Mouse (Mus musculus) adrenal gland, postnatal 25 days (tissue): ENCODE results near the gene Bckdk. TPM values are rescaled to one million over a fixed set of nuclear protein-coding genes. Genes with fewer than 3 reads are reported as not detected.
A peak's percentile ranks its signal among the peaks of the same experiment; 100 is the strongest.
"Not testable (repeated sequence)": the region's sequence is repeated elsewhere in the genome, so short reads cannot be mapped to it uniquely, and the experiment has no call there.

Source experiments
- DNase-seq: peaks from one replicate; pipeline ENCODE4 v3.0.0; 2021; ENCODE audit warnings: mixed read lengths
- long read RNA-seq: library from polyadenylated mRNA; stranded (forward); transcript quantifications from one replicate; pipeline ENCODE4 v2.0.0, GENCODE M21; 2021
- total RNA-seq: library from RNA; stranded (reverse); gene quantifications from 2 replicates; pipeline ENCODE4 v1.2.3, GENCODE M21; 2021

Gene Bckdk
- 119 and 123 TPM in 2 replicates for total RNA-seq
- long read RNA-seq, transcript Bckdk-201 (12 exons, 3,405 nt) = major isoform, 100 of 129 reads
- long read RNA-seq, partial matches to known transcripts = 16 of 129 reads
- long read RNA-seq, other reads (novel, unspliced or antisense) = 13 of 129 reads

DNA sequence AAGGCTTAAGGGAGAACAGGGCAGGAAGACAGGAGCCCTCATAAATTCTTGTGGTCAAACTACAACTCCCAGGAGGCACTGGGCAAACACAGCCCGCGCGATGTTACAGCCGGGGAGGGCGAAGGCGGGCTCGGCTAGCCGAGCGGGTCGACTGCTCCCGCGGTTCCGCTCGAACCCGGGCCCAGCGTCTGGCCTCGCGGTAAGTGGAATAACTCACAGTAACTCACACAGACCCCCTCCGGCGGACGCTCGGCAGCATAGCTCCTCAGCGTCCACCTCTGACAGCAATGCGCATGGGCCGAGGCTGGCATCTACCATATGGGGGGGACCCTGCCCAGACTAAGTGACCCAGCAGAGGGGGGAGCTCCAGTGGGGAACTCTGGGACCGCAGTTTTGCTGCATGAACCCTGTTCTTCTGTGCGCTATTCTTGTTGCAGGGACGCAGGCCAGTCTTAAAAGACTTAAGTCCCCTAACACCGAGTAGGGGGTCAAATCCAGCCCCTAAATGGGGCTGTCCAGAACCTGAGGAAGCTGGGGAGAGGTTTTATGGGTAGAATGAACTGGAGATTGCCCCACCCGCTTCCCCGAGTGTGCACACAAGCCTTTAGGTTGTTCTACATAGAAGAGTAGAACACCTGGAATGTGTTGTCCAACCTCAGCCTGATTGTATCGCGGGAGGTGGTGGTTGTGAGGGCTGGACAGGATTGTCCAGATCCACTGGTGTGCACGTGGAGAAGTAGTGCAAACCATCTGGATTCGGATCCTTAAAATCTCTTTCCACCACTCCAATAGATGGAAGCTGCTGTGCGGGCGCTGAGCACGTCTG lies at the start of gene Bckdk:
Gene Bckdk, plus strand, starts transcription at position 112 of the 826 bp plus-strand sequence.
- DNase-seq = peak; percentile 79

DNA sequence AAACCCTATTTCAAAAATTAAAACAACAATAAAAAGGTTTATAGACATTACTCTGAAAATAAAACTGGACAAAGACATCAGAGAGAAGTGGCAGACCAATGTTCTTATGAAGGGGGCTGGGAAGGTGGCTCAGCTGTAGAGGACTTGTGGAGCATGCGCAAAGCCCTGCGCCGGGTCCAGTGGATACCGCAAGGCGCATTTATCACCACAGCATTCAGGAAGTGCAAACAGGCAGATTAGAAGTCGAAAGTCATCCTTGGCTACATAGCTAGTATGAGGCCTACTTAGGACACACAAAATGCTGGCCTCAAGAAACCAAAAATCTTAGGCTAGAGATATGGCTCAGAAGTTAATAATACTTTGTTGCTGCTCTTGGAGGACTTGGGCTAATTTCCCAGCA lies 45.6 kb upstream of the Bckdk start:
- DNase-seq = no peak

DNA sequence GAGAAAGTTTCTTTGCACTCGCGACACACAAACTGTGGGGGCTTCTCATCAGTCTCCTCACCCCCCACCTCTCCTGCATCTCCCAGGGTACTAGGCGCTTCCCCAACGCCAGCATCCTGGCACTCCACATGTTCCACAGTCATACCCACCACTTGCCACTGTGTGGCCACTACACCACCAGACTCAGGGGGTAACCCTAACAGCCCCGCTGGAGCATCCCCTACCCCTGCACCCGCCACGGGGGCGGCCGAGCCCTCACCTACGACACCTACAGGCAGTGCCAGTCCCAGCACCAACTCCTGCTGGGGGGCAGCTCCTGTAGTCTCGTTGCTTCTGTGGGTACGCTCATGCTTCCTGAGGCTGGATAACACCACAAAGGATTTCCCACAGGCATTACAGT lies 37.4 kb upstream of the Bckdk start:
- no peak for DNase-seq

DNA sequence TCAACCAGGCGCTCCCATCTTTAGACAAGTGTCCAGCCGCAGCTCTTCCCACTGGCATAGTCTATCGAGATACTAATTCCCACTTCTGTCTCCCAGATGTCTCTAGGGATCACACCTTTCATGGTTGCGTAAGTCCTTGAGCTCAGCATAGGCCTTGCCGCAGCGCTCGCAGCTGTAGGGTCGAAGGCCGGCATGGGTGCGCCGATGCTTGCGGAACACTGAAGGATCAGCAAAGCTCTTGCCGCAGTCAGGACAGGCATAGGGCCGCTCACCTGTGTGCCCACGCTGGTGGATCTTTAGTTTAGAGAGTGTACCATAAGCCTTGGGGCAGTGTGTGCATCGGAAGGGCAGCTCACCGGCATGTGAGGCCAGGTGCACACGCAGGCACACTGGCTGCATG lies 36.2 kb upstream of the Bckdk start:
- DNase-seq = no peak

DNA sequence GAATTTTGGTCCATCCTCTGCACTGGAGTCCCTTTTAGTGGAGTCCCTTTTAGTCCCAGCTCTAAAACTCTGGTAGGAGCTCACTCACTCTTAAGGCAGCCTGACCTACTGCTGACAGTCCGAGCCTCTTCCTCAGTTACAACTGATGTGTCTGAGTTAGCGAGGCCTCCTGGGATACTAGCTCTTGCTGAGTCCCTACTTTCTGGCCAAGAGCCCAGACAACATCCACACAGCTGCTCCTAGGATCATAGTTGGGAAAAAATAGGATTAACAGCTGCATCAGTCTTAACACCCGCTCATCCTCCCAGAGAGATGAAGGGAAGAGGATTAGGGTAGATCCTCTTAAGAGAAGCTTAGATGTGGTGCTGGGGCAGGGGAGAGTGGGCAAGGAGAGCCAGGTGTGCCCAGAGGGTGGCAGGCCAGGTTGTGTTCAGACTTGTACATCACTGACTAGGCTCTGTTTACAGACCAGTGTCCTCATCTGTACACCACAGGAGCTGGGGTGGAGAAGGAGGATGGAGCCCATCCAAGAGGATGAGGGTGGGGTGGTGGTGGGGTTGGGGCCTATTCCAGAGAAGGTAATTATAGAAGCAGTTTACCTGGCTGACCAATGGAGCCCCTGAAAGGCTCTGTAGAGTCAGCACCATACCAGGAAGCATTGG lies 34.6 kb upstream of the Bckdk start:
- DNase-seq = no peak

DNA sequence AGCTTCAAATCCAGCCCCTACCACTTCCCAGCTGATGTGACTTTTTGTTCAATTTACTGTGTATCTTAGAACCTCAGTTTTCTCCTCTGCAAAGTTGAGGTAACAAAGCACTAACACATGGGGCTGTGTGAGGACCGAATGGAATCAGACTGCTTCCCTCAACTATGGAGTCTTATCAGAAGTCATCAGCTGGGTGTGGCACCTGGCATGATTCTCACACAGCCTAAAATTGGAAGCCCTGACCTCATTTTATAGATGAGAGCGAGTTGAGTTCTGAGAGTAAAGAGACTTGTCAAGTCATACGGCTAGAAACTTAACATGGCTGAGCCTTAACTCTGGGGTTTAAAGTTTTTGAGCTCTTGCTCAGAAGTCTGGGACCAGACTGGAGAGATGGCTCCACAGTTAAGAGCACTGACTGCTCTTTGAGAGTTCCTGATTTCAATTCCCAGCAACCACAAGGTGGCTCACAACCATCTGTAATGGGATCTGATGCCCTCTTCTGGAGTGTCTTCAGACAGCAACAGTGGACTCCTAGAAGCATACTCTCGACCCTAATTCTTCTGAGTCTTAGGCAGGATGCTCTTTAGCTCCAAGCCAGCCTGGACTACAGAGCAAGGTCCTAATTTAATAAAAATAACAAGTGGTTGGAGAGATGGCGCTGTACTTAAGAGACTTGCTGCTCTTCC lies 33.6 kb upstream of the Bckdk start:
- DNase-seq = no peak

DNA sequence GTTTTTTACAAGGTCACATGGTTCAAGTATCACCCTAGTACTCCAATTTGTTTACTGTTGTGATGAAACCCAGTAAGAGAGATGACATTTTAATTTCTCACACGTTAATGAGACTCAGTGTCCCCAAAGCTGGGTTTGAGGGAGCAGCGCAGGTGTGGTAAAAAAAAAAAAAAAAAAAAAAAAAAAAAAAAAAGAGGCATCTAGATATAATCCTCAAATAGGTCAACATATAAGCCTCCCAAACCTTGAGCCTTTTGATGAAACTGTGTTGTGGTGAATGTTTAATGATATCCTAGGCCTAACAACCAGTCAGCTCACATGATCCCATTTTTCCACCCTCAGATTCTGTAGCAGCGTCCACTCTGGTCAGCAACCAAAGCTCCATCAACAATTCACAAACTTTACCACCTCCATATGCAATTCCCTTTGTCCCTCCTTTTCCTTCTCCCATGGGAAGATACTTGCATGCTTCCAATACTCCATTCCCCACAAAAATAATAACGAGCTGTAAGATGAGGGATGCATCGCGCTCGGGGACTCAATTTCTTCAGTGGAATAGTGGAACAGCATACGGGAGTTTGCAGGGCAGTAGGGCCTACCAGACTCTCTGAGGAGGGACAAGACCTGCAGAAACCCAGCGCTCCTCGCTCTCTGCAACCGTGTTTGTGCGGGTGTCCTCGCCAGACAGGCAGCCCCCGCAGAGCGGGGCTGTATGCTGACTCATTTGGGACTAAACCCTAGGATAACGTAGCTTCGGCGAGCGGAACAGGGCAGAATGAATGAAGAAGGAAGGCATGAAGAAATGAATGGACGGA lies 28.9 kb upstream of the Bckdk start:
- no peak for DNase-seq

DNA sequence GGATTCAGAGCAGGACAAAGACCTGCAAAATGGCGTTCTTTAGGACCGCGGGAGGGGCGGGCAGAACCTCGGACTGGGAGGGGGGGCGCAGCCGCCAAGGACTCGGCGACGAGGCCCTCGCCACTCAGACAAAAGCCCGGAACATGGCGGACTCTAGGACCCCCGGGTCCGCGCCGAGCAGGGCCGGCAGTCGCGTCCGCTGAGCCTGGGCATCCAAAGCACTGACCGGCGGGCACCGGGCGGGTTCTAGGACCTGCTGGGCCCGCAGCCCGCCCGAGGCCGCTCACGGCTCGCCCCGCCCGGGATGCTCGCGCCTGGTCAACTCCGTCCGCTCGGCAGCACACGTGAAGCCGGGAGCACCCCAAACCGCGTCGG lies 28.3 kb upstream of the Bckdk start:
- peak; percentile 88 for DNase-seq

DNA sequence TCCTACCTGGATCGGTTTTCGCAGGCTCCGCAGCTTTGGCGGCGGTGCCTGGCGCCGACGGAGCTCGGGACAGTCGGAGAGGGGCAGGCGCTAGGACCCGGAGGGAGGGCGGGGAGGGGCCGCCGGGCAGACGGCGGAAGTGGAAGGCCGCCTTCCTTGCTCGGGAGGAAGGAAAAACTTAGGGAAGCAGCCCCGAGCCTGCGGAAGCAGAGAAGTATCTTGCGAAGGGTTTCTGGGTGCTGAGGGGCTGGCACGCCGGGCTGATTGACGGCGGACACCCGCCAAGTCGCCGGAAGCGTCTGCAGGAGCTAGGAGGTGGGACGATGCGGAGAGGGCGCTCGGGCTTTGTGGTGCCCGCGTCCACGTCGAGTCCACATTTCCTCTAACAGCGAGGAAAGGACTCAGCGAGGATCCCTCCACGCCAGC lies 27.8 kb upstream of the Bckdk start, which contains the start of gene Zfp646:
Gene Zfp646, plus strand, starts transcription at position 181 of the 426 bp plus-strand sequence.
- peak; percentile 76 for DNase-seq

DNA sequence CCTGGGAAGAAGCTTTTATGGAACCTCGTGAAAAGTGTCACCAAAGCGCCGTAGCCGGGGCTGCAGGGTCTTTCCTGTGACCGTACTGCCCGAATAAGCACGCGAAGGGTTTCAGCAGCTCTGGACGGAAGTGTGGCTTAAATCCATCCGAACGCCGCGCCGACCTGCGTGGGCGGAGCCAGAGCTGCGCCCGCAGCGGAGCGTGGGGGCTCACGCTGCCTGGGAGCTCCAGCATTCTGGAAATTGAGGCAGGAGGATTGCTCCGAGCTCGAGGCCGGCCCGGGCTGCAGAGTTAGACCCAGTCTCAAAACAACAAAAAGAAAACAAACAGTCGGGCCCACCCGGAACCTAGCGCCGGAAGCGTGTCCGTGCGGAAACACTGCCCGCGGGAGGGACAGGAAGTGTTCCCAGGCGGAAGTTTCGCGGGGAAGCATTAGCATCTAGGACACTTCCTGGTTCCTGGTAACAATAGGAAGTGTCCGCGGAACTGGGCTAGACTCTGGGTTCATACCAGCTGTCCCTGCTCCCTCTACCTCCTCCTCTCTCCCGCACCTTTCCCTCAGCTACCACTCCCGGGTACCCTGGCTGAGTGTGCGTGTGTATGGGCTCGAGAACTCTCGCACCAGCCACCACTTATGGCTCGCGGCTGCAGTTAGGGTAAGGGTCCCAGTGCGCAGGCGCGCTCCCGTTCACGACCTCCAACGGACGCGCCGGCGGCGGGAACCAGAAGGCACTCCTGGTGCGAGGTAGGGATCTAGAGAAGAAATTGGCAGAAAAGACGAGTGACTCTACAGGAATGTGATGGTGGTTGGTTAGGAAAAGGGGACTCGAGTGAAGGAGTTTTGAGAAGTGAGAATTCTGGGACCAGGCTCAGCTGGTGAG lies 27.2 kb upstream of the Bckdk start, which contains the start of gene Zfp668:
Gene Zfp668, minus strand, starts transcription at position 362 of the 882 bp plus-strand sequence.
- peak; percentile 83 for DNase-seq

DNA sequence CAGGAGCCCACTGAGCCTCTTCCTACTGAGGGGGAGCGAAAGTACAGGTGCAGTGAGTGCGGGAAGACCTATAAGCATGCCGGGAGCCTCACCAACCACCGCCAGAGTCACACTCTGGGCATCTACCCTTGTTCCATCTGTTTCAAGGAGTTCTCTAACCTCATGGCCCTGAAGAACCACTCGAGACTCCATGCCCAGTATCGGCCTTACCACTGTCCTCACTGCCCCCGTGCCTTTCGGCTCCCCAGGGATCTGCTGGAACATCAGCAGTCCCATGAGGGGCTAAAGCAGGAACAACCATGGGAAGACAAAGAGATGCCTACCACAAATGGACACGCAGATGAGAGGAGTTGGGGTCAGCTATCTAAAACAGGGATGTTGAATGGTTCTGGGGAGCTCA lies 24.6 kb upstream of the Bckdk start:
- DNase-seq = no peak

DNA sequence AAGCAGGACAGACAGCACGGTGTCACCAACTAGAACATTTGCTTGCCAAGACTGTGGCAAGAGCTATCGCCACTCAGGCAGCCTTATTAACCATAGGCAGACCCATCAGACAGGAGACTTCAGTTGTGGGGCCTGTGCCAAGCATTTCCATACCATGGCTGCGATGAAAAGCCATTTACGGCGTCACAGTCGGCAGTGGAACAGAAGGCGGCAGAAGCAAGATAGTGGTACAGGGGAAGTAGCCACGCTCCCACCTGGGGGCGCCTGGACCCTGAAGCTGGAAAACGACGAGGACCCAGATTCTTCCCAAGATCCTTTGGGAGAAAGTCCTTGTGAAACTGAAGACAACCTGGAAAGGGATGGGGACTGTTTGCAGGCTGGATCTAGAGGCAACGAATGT lies 23.5 kb upstream of the Bckdk start:
- no peak for DNase-seq

DNA sequence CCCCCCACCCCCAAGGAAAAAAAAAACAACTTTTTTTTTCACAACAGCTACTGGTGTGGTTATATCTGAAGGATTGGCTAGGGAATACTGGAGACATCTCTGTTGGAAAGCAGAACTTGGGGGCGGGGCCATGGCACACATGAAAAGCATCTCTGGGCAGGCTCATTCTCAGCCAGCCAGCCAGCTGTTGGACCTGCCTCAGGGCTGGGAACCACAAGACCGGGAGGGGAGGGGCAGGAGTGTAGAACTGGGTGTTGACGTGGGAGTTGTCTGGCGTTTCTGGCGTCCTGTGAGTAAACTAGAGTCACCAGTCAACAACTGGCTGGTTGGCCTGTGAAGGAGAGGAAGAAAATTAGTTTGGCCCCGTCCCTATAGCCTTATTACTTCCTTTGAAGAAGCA lies 17.9 kb upstream of the Bckdk start:
- no peak for DNase-seq

DNA sequence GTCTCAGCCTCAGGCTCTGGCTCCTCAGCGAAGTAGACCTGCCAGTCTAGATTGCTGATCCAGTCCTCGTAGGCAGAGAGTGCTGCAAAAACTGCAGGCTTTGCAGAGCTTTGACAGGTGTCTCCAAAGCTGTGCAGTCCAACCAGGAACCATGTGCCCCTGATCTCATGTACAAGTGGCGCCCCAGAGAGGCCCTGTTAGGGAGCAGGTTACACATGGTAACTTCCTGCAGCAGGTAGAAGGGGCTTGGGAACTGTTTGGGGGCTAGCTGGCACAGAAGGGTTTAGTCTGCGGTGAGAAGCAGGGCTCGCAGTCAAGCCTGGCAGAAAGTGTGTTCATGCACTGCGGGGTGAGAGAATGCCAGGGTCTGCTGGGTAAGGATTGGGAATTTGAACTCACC lies 17.3 kb upstream of the Bckdk start:
- no peak for DNase-seq

DNA sequence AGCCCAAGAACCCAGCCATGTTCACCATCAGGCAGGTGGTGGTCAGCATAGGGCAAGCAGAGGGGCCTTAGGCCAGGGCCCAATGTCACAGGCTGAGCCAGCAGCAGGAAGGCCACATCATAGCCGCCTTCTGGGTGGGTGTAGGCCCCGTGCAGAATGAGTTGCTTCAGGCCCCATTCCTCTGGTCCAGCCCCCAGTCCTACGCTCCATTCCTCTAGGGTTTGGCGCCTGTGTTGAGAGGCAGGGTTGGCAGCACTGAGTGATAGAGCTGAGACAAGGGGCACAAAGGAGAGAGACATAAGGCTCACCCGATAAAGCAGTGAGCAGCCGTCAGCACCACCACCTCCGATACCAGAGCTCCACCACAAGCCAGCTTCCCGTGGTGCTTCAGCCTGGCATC lies 16.7 kb upstream of the Bckdk start:
- DNase-seq = no peak

DNA sequence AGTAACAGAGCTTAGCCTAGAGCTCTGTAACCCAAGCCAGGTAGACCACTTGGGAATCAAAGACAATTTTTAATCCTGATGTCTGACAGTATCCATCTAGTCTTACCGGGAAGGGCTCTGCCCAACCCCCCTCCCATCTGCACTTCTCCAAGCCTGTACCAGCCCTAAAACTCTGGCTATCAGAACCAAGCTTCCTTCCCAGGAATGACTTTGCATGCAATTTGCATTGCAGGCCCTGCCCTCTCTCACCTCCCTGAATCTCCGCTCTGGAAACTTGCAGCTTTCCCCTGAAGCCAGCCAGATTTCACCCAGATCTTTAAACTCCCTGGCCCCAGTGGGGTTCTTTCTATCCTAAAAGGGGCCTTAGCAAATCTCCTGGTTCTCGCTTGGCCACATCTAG lies 16.1 kb upstream of the Bckdk start:
- no peak for DNase-seq

DNA sequence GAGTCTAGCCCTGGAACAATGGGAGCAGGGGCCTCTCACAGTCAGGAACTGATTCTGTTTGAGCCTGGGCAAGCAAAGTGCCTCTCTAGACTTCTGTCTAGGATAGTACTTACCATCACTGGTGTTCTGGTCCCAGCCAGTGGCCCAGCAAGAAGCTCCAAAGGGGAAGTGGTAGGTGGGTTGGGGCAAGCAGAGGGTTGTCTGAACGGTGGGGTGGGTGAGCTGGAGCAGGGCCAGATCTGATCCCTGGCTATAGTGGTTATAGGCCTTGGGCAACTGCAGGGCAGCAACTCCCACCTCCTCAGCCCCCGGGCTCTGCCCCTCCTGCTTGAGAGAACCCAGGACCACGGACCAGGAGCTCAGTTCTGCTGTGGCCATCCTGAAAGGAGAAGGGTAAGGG lies 15.1 kb upstream of the Bckdk start:
- no peak for DNase-seq

DNA sequence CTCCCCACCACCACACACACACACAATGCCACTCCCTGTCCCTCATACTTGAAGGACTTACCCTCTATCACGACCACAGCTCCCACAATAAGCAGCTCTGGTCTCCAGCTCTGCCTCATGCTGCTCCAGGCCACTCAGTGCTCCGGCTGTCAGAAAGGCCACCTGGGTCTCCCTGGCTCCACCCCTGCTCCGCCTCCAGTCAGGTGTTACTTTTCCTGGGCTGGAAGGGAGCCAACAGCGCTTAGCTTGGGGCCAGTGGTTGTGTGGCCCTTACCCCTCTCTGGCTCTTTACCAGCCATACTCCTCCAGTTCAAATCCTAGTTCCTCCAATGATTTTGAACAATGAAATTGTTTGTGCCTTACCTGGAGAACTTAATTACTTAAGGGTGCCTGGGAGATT lies 13.1 kb upstream of the Bckdk start, which contains the start of gene Prss53:
Gene Prss53, minus strand, starts transcription at position 173 of the 400 bp plus-strand sequence.
- no peak for DNase-seq

DNA sequence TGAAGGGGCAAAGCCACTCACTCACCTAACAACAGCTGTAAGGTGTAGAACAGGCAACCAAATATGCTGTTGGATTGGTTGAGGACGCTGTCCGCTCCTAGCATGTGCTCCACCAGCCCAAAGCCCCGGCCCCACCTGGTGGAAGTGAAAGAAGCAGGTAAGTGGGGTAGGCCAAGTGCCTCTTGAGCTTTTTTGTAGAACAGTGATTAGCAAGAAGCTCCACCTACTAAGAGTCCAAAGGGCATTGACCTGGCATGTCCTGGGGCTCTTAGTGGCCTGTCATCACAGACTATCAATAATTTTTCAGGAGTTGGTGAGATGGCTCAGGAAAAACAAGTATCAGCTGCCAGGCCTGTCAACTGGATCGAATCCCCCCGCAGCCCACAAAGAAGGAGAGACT lies 9.4 kb upstream of the Bckdk start:
- DNase-seq = no peak

DNA sequence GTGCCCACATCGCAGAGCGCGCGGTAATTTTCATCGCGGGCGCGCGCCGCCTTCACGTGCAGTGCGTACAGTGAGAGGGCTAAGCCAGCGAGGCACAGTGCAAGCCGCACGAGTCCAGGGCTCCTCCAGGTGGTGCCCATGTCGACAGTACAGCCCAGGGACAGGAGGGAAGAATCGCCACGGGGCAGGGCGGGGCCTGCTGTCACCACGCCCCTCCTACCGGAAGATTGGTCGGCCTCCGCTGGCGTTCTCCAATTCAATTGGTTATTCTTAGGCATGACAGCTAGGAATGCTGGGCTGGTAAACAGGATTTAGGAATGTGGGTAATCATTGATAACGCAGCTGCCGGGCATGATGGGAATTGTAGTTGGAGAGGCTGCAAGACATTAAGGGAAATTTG lies 8.4 kb upstream of the Bckdk start, which contains the start of the genes Gm21974 and Vkorc1:
Gene Gm21974, minus strand, starts transcription at position 13 of the 400 bp plus-strand sequence.
Gene Vkorc1, minus strand, starts transcription at position 176 of the 400 bp plus-strand sequence.
- DNase-seq = peak; percentile 94

DNA sequence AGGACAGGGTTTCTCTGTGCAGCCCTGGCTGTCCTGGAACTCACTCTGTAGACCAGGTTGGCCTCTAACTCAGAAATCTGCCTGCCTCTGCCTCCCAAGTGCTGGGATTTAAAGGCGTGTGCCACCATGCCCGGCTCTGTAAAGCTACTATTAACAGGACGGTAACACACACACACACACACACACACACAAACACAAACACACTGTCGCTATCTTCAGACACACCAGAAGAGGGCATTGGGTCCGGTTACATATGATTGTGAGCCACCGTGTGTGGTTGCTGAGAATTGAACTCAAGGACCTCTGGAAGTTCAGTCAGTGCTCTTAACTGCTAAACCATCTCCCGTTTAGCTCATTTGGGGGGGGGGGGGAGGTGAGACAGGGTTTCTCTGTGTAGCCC lies 8.0 kb upstream of the Bckdk start:
- not testable (repeated sequence) for DNase-seq
